Mouse (Mus musculus): ENCODE results near the gene Lamb1. TPM values are rescaled to one million over a fixed set of nuclear protein-coding genes. Genes with fewer than 3 reads are reported as not detected.
A peak's percentile ranks its signal among the peaks of the same experiment; 100 is the strongest.

Gene Lamb1
- polyA plus RNA-seq, 1 experiment from 2014 or later: 39.4 TPM

DNA sequence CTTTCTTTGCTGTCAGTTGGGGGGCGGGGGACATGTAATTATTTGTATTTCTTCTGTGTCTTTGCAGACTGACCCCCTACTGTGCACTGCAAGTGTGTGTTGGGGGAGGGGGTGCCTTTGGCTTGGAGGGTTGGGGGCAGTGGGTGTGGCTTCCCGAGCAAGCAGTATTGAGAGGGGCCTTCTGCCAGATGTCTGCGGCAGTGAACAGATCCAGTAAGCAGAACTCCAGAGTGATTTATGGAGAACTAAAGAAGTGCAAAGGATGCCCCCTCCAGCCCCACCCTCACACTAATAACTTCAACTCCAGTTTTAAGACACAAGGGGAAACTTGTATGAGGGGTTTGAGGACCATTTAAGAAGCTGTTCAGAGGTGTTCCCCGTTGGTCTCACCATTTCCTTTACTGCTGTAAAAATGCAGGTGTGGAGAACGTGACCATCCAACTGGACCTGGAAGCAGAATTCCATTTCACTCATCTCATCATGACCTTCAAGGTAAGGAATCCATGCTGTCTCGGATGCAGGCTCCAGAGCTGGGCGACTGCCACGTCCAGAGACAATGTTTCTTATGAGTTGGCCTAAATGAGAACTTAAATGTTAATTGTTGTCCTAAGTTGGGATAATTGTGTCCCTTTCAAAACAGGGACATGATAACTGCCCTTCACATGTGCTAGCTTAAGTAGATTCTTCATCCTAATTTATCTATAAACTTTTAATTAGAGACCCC, 7.1 kb downstream of the Lamb1 start:
- ATAC-seq (ENCODE audit: low FRiP score, low read depth): no peak
- Histone ChIP-seq H3K27ac (no peak overlapping the region), H3K36me3 (no peaks in the 10 kb centered on the region), H3K27me3 (replicated peaks) (peaks cover 6% of the 10 kb centered on the region), H3K4me3 (no peak overlapping the region), H3K4me2 (replicated peaks) (peak overlapping the region; percentile 18; the same call in 1 of the 2 replicates), H3K9me3 (no peaks in the 10 kb centered on the region), H3K4me1 (peaks cover 12% of the 10 kb centered on the region), H3K9ac (no peak overlapping the region)
- 57% methylated on average over 8 of the region's 8 CpGs for WGBS

- no peaks in the 10 kb centered on the region for H3K9me3 ChIP-seq
- H3K4me1 ChIP-seq: peaks cover 12% of the 10 kb centered on the region
- H3K27ac ChIP-seq: no peak overlapping the region
- no peak overlapping the region for H3K9ac ChIP-seq
- ATAC-seq (ENCODE audit: low FRiP score, low read depth): no peak
- H3K4me2 ChIP-seq (replicated peaks): no peak overlapping the region
- no peaks in the 10 kb centered on the region for H3K36me3 ChIP-seq
- H3K4me3 ChIP-seq: no peak overlapping the region
- WGBS: 79% methylated on average over 2 of the region's 2 CpGs
- 0 out of 2 replicates have a peak, but pooled peaks cover under 1% of the 10 kb centered on the region for H3K27me3 ChIP-seq (replicated peaks)
Observed at GRCm38 (mm10) chr12:31272846-31273245, 7.8 kb downstream of the Lamb1 start.

GRCm38 (mm10) chr12:31273646-31274045, 8.6 kb downstream of the Lamb1 start:
- Histone ChIP-seq H3K9me3 (no peaks in the 10 kb centered on the region), H3K27ac (no peak overlapping the region), H3K9ac (no peak overlapping the region), H3K4me1 (peaks cover 12% of the 10 kb centered on the region), H3K4me3 (no peak overlapping the region), H3K4me2 (replicated peaks) (no peak overlapping the region), H3K27me3 (replicated peaks) (no peaks in the 10 kb centered on the region), H3K36me3 (no peaks in the 10 kb centered on the region)
- WGBS: 92% methylated on average over 7 of the region's 7 CpGs
- no peak for ATAC-seq (ENCODE audit: low FRiP score, low read depth)

DNA sequence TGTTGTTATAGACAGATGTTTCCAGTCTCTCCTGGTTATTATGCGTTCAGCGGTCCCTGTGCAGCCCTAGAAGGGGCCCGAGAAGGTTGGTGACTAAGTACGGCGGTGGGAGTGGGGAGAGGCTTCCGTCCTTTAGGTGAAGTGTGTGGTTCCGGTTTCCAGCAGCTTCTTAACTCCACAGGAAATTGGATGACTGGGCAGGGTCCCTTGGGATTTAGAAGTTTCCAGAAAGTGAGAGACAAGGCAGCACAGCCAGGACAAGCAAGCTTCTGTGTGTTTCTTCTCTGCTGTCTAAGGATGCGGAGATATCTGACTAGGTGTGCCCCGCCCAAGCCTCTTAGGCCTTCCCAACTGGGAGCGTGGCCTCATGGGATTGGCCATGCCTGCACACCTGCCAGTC, 10.4 kb downstream of the Lamb1 start:
- WGBS: 90% methylated on average over 10 of the region's 10 CpGs
- H3K4me1 ChIP-seq: peaks cover 12% of the 10 kb centered on the region
- no peak overlapping the region for H3K4me2 ChIP-seq (replicated peaks)
- no peak overlapping the region for H3K9ac ChIP-seq
- H3K4me3 ChIP-seq: no peak overlapping the region
- no peaks in the 10 kb centered on the region for H3K36me3 ChIP-seq
- no peaks in the 10 kb centered on the region for H3K9me3 ChIP-seq
- ATAC-seq (ENCODE audit: low FRiP score, low read depth): no peak
- no peak overlapping the region for H3K27ac ChIP-seq
- H3K27me3 ChIP-seq (replicated peaks): no peaks in the 10 kb centered on the region

DNA sequence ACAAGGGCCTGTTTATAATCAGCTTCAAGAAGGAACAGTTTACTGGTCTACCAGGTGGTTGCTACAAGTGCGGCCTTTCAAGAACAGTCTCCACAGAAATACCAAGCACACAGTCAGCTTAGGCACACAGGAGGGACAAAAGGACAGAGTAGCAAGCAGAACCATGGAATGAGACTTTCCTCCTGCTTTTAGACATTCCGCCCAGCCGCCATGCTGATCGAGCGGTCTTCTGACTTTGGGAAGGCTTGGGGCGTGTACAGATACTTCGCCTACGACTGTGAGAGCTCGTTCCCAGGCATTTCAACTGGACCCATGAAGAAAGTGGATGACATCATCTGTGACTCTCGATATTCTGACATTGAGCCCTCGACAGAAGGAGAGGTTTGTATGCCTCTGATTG, 13.2 kb downstream of the Lamb1 start:
- no peak overlapping the region for H3K27ac ChIP-seq
- no peak overlapping the region for H3K4me2 ChIP-seq (replicated peaks)
- H3K9ac ChIP-seq: no peak overlapping the region
- no peak overlapping the region for H3K4me3 ChIP-seq
- no peaks in the 10 kb centered on the region for H3K27me3 ChIP-seq (replicated peaks)
- no peaks in the 10 kb centered on the region for H3K9me3 ChIP-seq
- no peaks in the 10 kb centered on the region for H3K36me3 ChIP-seq
- 93% methylated on average over 11 of the region's 11 CpGs for WGBS
- ATAC-seq (ENCODE audit: low FRiP score, low read depth): no peak
- no peaks in the 10 kb centered on the region for H3K4me1 ChIP-seq

GRCm38 (mm10) chr12:31280318-31280717, 15.3 kb downstream of the Lamb1 start:
- Histone ChIP-seq H3K36me3 (no peaks in the 10 kb centered on the region), H3K9ac (no peak overlapping the region), H3K4me1 (no peaks in the 10 kb centered on the region), H3K27me3 (replicated peaks) (no peaks in the 10 kb centered on the region), H3K27ac (no peak overlapping the region), H3K4me3 (no peak overlapping the region), H3K9me3 (no peaks in the 10 kb centered on the region), H3K4me2 (replicated peaks) (no peak overlapping the region)
- WGBS: 90% methylated on average over 7 of the region's 7 CpGs
- no peak for ATAC-seq (ENCODE audit: low FRiP score, low read depth)

GRCm38 (mm10) chr12:31281100-31281591, 16.1 kb downstream of the Lamb1 start:
- no peaks in the 10 kb centered on the region for H3K36me3 ChIP-seq
- H3K4me1 ChIP-seq: no peaks in the 10 kb centered on the region
- no peaks in the 10 kb centered on the region for H3K27me3 ChIP-seq (replicated peaks)
- WGBS: 69% methylated on average over 9 of the region's 9 CpGs
- H3K9ac ChIP-seq: no peak overlapping the region
- H3K27ac ChIP-seq: no peak overlapping the region
- no peak for ATAC-seq (ENCODE audit: low FRiP score, low read depth)
- no peak overlapping the region for H3K4me3 ChIP-seq
- H3K4me2 ChIP-seq (replicated peaks): no peak overlapping the region
- no peaks in the 10 kb centered on the region for H3K9me3 ChIP-seq

DNA sequence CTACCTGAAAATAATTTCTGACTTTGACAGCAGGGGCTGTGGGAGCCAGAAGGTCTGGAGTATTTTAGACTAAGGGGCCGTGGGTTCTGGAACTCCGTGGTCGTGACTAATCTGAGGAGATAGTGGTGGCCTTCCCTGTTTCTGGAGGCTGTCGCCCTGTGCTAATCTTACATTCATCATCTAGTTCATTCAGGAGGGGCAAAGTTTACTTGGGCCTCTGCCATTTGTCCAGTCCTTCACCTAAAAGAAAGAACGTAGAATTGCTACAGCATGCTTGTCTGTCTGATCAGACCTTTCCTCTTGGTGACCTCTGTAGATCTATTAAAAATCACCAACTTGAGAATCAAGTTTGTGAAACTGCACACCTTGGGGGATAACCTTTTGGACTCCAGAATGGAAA, 17.2 kb downstream of the Lamb1 start:
- H3K27me3 ChIP-seq (replicated peaks): no peaks in the 10 kb centered on the region
- H3K4me2 ChIP-seq (replicated peaks): no peak overlapping the region
- no peaks in the 10 kb centered on the region for H3K36me3 ChIP-seq
- no peaks in the 10 kb centered on the region for H3K4me1 ChIP-seq
- no peak overlapping the region for H3K27ac ChIP-seq
- no peak overlapping the region for H3K9ac ChIP-seq
- WGBS: 86% methylated on average over 5 of the region's 5 CpGs
- H3K4me3 ChIP-seq: no peak overlapping the region
- no peaks in the 10 kb centered on the region for H3K9me3 ChIP-seq
- ATAC-seq (ENCODE audit: low FRiP score, low read depth): no peak

DNA sequence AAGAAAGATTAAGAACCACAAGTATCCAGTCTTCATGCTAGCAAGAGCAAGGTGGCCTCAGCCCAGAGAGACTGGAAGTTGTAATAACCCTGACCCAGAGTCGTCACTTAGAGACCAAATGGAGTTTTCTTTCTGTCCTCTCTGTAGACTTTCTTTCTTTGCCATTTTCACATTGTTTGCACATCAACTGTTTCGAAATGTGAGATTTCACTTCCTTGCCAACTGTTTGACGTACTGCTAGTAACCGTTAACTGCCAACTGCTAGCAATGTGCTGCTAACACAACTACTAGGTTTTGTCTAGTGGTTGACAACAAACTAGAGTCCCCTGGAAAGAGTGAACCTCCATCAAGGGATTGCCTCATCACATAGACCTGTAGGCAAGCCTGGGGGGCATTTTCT, 18.1 kb downstream of the Lamb1 start:
- Histone ChIP-seq H3K4me1 (no peaks in the 10 kb centered on the region), H3K27ac (no peak overlapping the region), H3K27me3 (replicated peaks) (no peaks in the 10 kb centered on the region), H3K9me3 (no peaks in the 10 kb centered on the region), H3K9ac (no peak overlapping the region), H3K4me3 (no peak overlapping the region), H3K4me2 (replicated peaks) (no peak overlapping the region), H3K36me3 (no peaks in the 10 kb centered on the region)
- ATAC-seq (ENCODE audit: low FRiP score, low read depth): no peak
- 91% methylated on average over 4 of the region's 4 CpGs for WGBS

DNA sequence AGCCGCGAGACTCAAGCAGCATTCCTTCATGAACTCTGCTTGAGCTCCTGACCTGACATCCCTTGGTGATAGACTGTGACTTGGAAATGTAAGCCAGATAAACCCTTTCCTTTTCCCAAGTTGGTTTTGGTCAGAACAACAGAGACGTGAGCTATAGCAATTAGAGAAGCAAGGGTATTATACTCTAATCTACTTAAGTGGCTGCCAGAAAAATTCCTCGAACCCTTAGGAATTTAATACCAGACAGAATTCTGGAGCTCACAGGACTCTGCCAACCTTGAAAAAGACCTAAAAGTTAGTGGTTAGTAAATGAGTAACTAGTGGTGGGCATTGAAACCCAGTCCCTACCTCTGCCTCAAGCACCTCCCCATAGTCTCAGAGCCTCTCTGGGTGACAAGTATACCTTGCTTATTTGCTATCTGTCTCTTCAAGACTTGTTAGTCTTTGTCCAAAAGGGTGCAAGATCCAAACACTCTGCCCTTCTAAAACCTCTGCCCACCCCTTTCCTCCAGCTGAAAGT, 18.6 kb downstream of the Lamb1 start:
- no peaks in the 10 kb centered on the region for H3K9me3 ChIP-seq
- 85% methylated on average over 4 of the region's 4 CpGs for WGBS
- ATAC-seq (ENCODE audit: low FRiP score, low read depth): no peak

GRCm38 (mm10) chr12:31289046-31289445, 24.0 kb downstream of the Lamb1 start:
- Histone ChIP-seq H3K4me2 (replicated peaks) (no peak overlapping the region), H3K4me1 (no peaks in the 10 kb centered on the region), H3K4me3 (no peak overlapping the region), H3K27ac (no peak overlapping the region), H3K27me3 (replicated peaks) (no peaks in the 10 kb centered on the region), H3K36me3 (no peaks in the 10 kb centered on the region; the same call in 1 of the 2 replicates), H3K9ac (no peak overlapping the region), H3K9me3 (no peaks in the 10 kb centered on the region)
- 90% methylated on average over 10 of the region's 10 CpGs for whole genome bisulfite sequencing
- no peak for ATAC-seq (ENCODE audit: low FRiP score, low read depth)

More for the DNA sequence above, 18.6 kb downstream of the Lamb1 start:
- no peaks in the 10 kb centered on the region for H3K4me1 ChIP-seq
- H3K9ac ChIP-seq: no peak overlapping the region
- no peaks in the 10 kb centered on the region for H3K27me3 ChIP-seq (replicated peaks)
- H3K4me3 ChIP-seq: no peak overlapping the region
- no peak overlapping the region for H3K27ac ChIP-seq
- H3K4me2 ChIP-seq (replicated peaks): no peak overlapping the region
- no peaks in the 10 kb centered on the region for H3K36me3 ChIP-seq

- Histone ChIP-seq H3K27me3 (replicated peaks) (no peaks in the 10 kb centered on the region), H3K27ac (no peak overlapping the region), H3K4me1 (no peaks in the 10 kb centered on the region), H3K9me3 (no peaks in the 10 kb centered on the region), H3K4me3 (no peak overlapping the region), H3K4me2 (replicated peaks) (no peak overlapping the region), H3K36me3 (no peaks in the 10 kb centered on the region; the same call in 1 of the 2 replicates), H3K9ac (no peak overlapping the region)
- no peak for ATAC-seq (ENCODE audit: low FRiP score, low read depth)
- 85% methylated on average over 3 of the region's 3 CpGs for WGBS
Observed at GRCm38 (mm10) chr12:31290951-31291350, 25.9 kb downstream of the Lamb1 start.
